Mouse (Mus musculus) MEL (cell line): ENCODE measurements around the gene Cand2. TPM values are rescaled to one million over a fixed set of nuclear protein-coding genes. Genes with fewer than 3 reads are reported as not detected.

Experiments used
- DNase-seq: peaks from one replicate; pipeline ENCODE4 v3.0.0; 2011; ENCODE audit warnings: low read depth, low spot score
- H3K27ac ChIP-seq: 2 replicates; pipeline ENCODE4 v1.5.1; 2012; ENCODE audit warnings: low read depth, mild to moderate bottlenecking, control low read depth, low read length, moderate library complexity; ENCODE audit not compliant: control insufficient read depth
- H3K27me3 ChIP-seq, 2 experiments: fragments of 150-350 bp in 1 of 2; sonication (generic) in 1 of 2; 2 replicates each; pipeline ENCODE4 v1.6.1; 2012; ENCODE audit warnings: low read length in 2 of 2, mild to moderate bottlenecking in 2 of 2, improper control_type of control experiment in 1 of 2, moderate library complexity in 1 of 2; ENCODE audit not compliant: insufficient read depth in 2 of 2, control insufficient read depth in 1 of 2
- H3K36me3 ChIP-seq, 2 experiments: 2 replicates each; pipeline ENCODE4 v1.6.1; 2012 to 2014; ENCODE audit warnings: low read length in 2 of 2, improper control_type of control experiment in 1 of 2, inconsistent platforms in 1 of 2, mild to moderate bottlenecking in 1 of 2; ENCODE audit not compliant: insufficient read depth in 2 of 2, control insufficient read depth in 1 of 2
- H3K4me1 ChIP-seq, 2 experiments: fragments of 150-350 bp in 1 of 2; sonication (generic) in 1 of 2; 2 replicates each; pipeline ENCODE4 v1.6.1; 2012; ENCODE audit warnings: low read length in 2 of 2, improper control_type of control experiment in 1 of 2, mild to moderate bottlenecking in 1 of 2; ENCODE audit not compliant: insufficient read depth in 2 of 2, control insufficient read depth in 1 of 2
- H3K4me3 ChIP-seq, 2 experiments: fragments of 150-350 bp in 1 of 2; sonication (generic) in 1 of 2; 2 replicates each; pipeline ENCODE4 v1.5.1; 2012; ENCODE audit warnings: low read depth in 2 of 2, low read length in 2 of 2, mild to moderate bottlenecking in 2 of 2, moderate library complexity in 2 of 2, control low read depth in 1 of 2, improper control_type of control experiment in 1 of 2; ENCODE audit not compliant: control insufficient read depth in 1 of 2, insufficient read depth in 1 of 2
- H3K79me2 ChIP-seq: 2 replicates; pipeline ENCODE4 v1.6.1; 2012; ENCODE audit warnings: mild to moderate bottlenecking, low read length, moderate library complexity; ENCODE audit not compliant: control insufficient read depth, poor library complexity, insufficient read depth
- H3K9ac ChIP-seq: 2 replicates; pipeline ENCODE4 v1.6.1; 2012; ENCODE audit warnings: low read depth, mild to moderate bottlenecking, control low read depth, low read length, moderate library complexity; ENCODE audit not compliant: control insufficient read depth, poor library complexity, severe bottlenecking
- H3K9me3 ChIP-seq: fragments of 150-350 bp; sonication (generic); replicated peaks from 2 replicates; pipeline ENCODE4 v1.6.1; 2012; ENCODE audit warnings: mild to moderate bottlenecking, low read length, improper control_type of control experiment, moderate library complexity; ENCODE audit not compliant: insufficient read depth
- BHLHE40 ChIP-seq: IDR thresholded peaks from 2 replicates; pipeline ENCODE4 v1.6.1; 2012; ENCODE audit warnings: low read depth, mild to moderate bottlenecking, inconsistent platforms, low read length, improper control_type of control experiment, borderline replicate concordance
- CTCF ChIP-seq, 3 experiments: IDR thresholded peaks in 2 of 3; conservative IDR thresholded peaks in 1 of 3; 2 replicates each; pipeline ENCODE4 v1.5.1; 2011 to 2012; ENCODE audit warnings: low read length in 3 of 3, low read depth in 2 of 3, mild to moderate bottlenecking in 2 of 3, improper control_type of control experiment in 1 of 3, inconsistent platforms in 1 of 3, mixed read lengths in 1 of 3, moderate library complexity in 1 of 3; ENCODE audit not compliant: control insufficient read depth in 1 of 3, insufficient read depth in 1 of 3, poor library complexity in 1 of 3, severe bottlenecking in 1 of 3
- ELF1 ChIP-seq: IDR thresholded peaks from 2 replicates; pipeline ENCODE4 v1.6.1; 2014; ENCODE audit warnings: low read depth, mild to moderate bottlenecking, inconsistent platforms, low read length, improper control_type of control experiment, moderate library complexity
- ETS1 ChIP-seq: IDR thresholded peaks from 2 replicates; pipeline ENCODE4 v1.6.1; 2012; ENCODE audit warnings: low read depth, mild to moderate bottlenecking, inconsistent platforms, low read length, improper control_type of control experiment, moderate library complexity
- GATA1 ChIP-seq: IDR thresholded peaks from 2 replicates; pipeline ENCODE4 v1.6.1; 2011; ENCODE audit warnings: low read depth, low read length, improper control_type of control experiment
- KAT2A ChIP-seq: conservative IDR thresholded peaks from 2 replicates; pipeline ENCODE4 v1.6.1; 2012; ENCODE audit warnings: low read depth, low read length, improper control_type of control experiment, inconsistent platforms
- MAFK ChIP-seq: IDR thresholded peaks from 2 replicates; pipeline ENCODE4 v1.6.1; 2011; ENCODE audit warnings: low read depth, mild to moderate bottlenecking, low read length, improper control_type of control experiment, borderline replicate concordance
- MAX ChIP-seq: IDR thresholded peaks from 2 replicates; pipeline ENCODE4 v1.6.1; 2011; ENCODE audit warnings: low read length, improper control_type of control experiment
- MEF2A ChIP-seq: IDR thresholded peaks from 2 replicates; pipeline ENCODE4 v1.6.1; 2014; ENCODE audit warnings: low read depth, mild to moderate bottlenecking, inconsistent platforms, low read length, improper control_type of control experiment; ENCODE audit not compliant: poor library complexity, insufficient replicate concordance, severe bottlenecking; ENCODE audit errors: extremely low read depth
- MXI1 ChIP-seq: IDR thresholded peaks from 2 replicates; pipeline ENCODE4 v1.6.1; 2011; ENCODE audit warnings: mild to moderate bottlenecking, low read depth, low read length, improper control_type of control experiment
- MYB ChIP-seq: IDR thresholded peaks from 2 replicates; pipeline ENCODE4 v1.6.1; 2011; ENCODE audit warnings: mild to moderate bottlenecking, low read depth, low read length, improper control_type of control experiment
- MYC ChIP-seq: IDR thresholded peaks from 2 replicates; pipeline ENCODE4 v1.6.1; 2011; ENCODE audit warnings: low read depth, mild to moderate bottlenecking, low read length, improper control_type of control experiment, moderate library complexity
- RCOR1 ChIP-seq: IDR thresholded peaks from 2 replicates; pipeline ENCODE4 v1.6.1; 2012; ENCODE audit warnings: low read depth, mild to moderate bottlenecking, inconsistent platforms, low read length, improper control_type of control experiment
- SIN3A ChIP-seq: IDR thresholded peaks from 2 replicates; pipeline ENCODE4 v1.6.1; 2012; ENCODE audit warnings: low read length, improper control_type of control experiment, inconsistent platforms
- polyA plus RNA-seq, 2 experiments: library from polyadenylated mRNA; stranded (reverse) in 1 of 2; unstranded in 1 of 2; fragments of >175 nt in 1 of 2; fragments of >200 nt in 1 of 2; gene quantifications; 2 replicates each; pipeline versions ENCODE4 v1.2.1 to v1.2.4; 2012; ENCODE audit warnings: low replicate concordance in 2 of 2, low read depth in 1 of 2; ENCODE audit not compliant: insufficient read length in 2 of 2, insufficient read depth in 1 of 2, missing spikeins in 1 of 2
- total RNA-seq: library from RNA; depleted of rRNA; stranded (reverse); fragments of 300-350 nt; gene quantifications from 2 replicates; pipeline ENCODE4 v1.2.3, GENCODE M21; 2012

The Cand2 gene
- total and polyA plus RNA-seq, 3 experiments, result 1.8 to 6.6 TPM; not detected in 1

DNA sequence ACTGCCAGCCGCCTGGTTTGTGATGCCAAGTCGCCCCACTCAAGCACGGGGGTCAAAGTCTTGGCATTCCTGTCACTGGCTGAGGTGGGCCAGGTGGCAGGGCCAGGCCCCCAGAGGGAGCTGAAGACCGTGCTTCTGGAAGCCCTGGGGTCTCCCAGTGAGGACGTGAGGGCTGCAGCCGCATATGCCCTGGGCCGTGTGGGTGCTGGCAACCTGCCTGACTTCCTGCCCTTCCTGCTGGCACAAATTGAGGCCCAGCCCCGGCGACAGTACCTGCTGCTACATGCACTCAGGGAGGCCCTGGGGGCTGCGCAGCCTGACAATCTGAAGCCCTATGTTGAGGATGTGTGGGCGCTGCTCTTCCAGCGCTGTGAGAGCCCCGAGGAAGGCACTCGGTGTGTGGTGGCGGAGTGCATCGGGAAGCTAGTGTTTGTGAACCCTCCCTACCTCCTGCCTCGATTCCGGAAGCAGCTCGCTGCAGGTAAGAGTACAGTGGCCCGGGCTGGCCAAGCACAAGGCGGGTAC, 18.4 kb downstream of the Cand2 start:
- Histone ChIP-seq H3K4me3 (no peak overlapping the region), H3K36me3 (no peaks in the 10 kb centered on the region), H3K4me1 (no peaks in the 10 kb centered on the region), H3K27me3 (no peaks in the 10 kb centered on the region), H3K27ac (no peak overlapping the region), H3K9me3 (no peaks in the 10 kb centered on the region), H3K9ac (no peak overlapping the region), H3K79me2 (no peaks in the 10 kb centered on the region)
- TF ChIP-seq MXI1, result no peak
- TF ChIP-seq BHLHE40, result no peak
- no peak for TF ChIP-seq RCOR1
- no peak for DNase-seq

DNA sequence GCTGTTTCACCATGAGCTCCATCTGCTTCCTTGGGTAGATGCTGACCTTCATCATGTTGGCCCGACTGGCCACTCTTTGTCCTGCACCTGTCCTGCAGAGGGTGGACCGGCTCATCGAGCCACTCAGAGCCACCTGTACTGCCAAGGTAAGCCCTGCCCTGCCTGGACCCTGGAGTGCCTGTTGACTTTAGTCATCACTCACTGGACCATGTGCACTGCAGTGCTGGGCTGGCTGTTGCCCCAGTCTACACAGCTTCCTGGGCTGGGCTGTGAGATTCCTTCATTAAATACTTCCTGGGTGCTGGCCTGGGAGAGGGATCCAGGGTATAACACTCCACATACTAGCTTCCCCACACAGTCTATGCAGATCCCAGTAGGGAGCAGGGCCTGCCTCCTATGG, 27.5 kb downstream of the Cand2 start:
- Histone ChIP-seq H3K27me3 (no peaks in the 10 kb centered on the region), H3K36me3 (peaks cover 6 to 8% of the 10 kb centered on the region in 2 experiments), H3K27ac (no peak overlapping the region), H3K4me3 (no peak overlapping the region)
- TF ChIP-seq ELF1, result no peak
- no peak for TF ChIP-seq MYB
- no peak for TF ChIP-seq SIN3A
- TF ChIP-seq MAFK, result no peak
- no peak for TF ChIP-seq GATA1
- no peak for TF ChIP-seq RCOR1
- TF ChIP-seq CTCF (IDR thresholded peaks at IDR 0.05 in 2 of 3, conservative IDR thresholded peaks at IDR 0.05 in 1 of 3; ENCODE audit: control insufficient read depth in 1 of 3, insufficient read depth in 1 of 3, low read depth in 2 of 3, low read length in 3 of 3, poor library complexity in 1 of 3, severe bottlenecking in 1 of 3), result no peak
- TF ChIP-seq MEF2A, result no peak
- no peak for TF ChIP-seq MAX
- TF ChIP-seq KAT2A, result no peak
- no peak for TF ChIP-seq ETS1
- no peak for TF ChIP-seq MYC
- TF ChIP-seq BHLHE40, result no peak
- TF ChIP-seq, all 39 proteins: peak for 0
- H3K9me3 ChIP-seq, result no peaks in the 10 kb centered on the region
- DNase-seq, result no peak
- H3K9ac ChIP-seq, result no peak overlapping the region
- H3K79me2 ChIP-seq, result peaks cover 12% of the 10 kb centered on the region
- 0 out of 4 replicates have a peak, but pooled peaks cover 0 to 8% of the 10 kb centered on the region in 2 experiments for H3K4me1 ChIP-seq
